Mouse (Mus musculus) heart, embryonic 14.5 days (tissue): Measurements from ENCODE around the gene Lmf2. TPM values are rescaled to one million over a fixed set of nuclear protein-coding genes. Genes with fewer than 3 reads are reported as not detected.
A peak's percentile ranks its signal among the peaks of the same experiment; 100 is the strongest.

Source experiments
- ATAC-seq: fragments of 200-750 bp; cut with Nextera tagmentation; 2 replicates; pipeline ENCODE4 v1.8.0; 2017; ENCODE audit warnings: low read depth, moderate TSS enrichment; ENCODE audit not compliant: insufficient number of reproducible peaks, insufficient read depth, low FRiP score
- H3K27ac ChIP-seq, 2 experiments: fragments of 200-500 bp in 1 of 2; fragments of 300-500 bp in 1 of 2; sonication (generic) in 1 of 2; replicated peaks in 1 of 2; 2 replicates each; pipeline ENCODE4 v1.5.1; 2012 to 2014; ENCODE audit warnings: low read depth in 2 of 2, low read length in 2 of 2, control low read depth in 1 of 2, mild to moderate bottlenecking in 1 of 2, mixed read lengths in 1 of 2; ENCODE audit not compliant: control insufficient read depth in 1 of 2, insufficient read depth in 1 of 2
- H3K27me3 ChIP-seq: fragments of 300-500 bp; sonication (generic); 2 replicates; pipeline ENCODE4 v1.6.1; 2014; ENCODE audit warnings: mild to moderate bottlenecking, low read length, control low read depth; ENCODE audit not compliant: control insufficient read depth, insufficient read depth
- H3K36me3 ChIP-seq: fragments of 300-500 bp; sonication (generic); 2 replicates; pipeline ENCODE4 v1.6.1; 2014; ENCODE audit warnings: mild to moderate bottlenecking, control low read depth, low read length, mixed read lengths; ENCODE audit not compliant: control insufficient read depth, insufficient read depth
- H3K4me1 ChIP-seq, 2 experiments: fragments of 200-500 bp in 1 of 2; fragments of 300-500 bp in 1 of 2; sonication (generic) in 1 of 2; 2 replicates each; pipeline ENCODE4 v1.6.1; 2012 to 2014; ENCODE audit warnings: low read length in 2 of 2, control low read depth in 1 of 2, mixed read lengths in 1 of 2; ENCODE audit not compliant: control insufficient read depth in 2 of 2, insufficient read depth in 2 of 2
- H3K4me2 ChIP-seq: fragments of 300-500 bp; sonication (generic); 2 replicates; pipeline ENCODE4 v1.6.1; 2014; ENCODE audit warnings: mild to moderate bottlenecking, low read length
- H3K4me3 ChIP-seq, 2 experiments: fragments of 200-500 bp in 1 of 2; fragments of 300-500 bp in 1 of 2; sonication (generic) in 1 of 2; 2 replicates each; pipeline ENCODE4 v1.5.1; 2012 to 2014; ENCODE audit warnings: low read length in 2 of 2, mild to moderate bottlenecking in 2 of 2, control low read depth in 1 of 2, low read depth in 1 of 2, moderate library complexity in 1 of 2; ENCODE audit not compliant: control insufficient read depth in 1 of 2, insufficient read depth in 1 of 2
- H3K9ac ChIP-seq: fragments of 300-500 bp; sonication (generic); 2 replicates; pipeline ENCODE4 v1.6.1; 2014; ENCODE audit warnings: mild to moderate bottlenecking, low read length
- H3K9me3 ChIP-seq: fragments of 300-500 bp; sonication (generic); 2 replicates; pipeline ENCODE4 v1.6.1; 2016; ENCODE audit warnings: low read length, control low read depth; ENCODE audit not compliant: control insufficient read depth
- WGBS: fragments of 180-500 bp; shearing (Covaris S2); extraction: QIAGEN DNeasy Blood & Tissue Kit; methylation state at CpG from one replicate; pipeline ENCODE4 v1.1.7; 2014; 5-methylcytosine and 5-hydroxymethylcytosine counted together
- polyA plus RNA-seq: library from polyadenylated mRNA; unstranded; fragments of >200 nt; fragmentation: Nextera tagmentation; extraction: Ambion mirVana; gene quantifications from 2 replicates; pipeline ENCODE4 v1.2.1, GENCODE M21; 2014

The Lmf2 gene
- polyA plus RNA-seq, 1 experiment from 2014 or later = 36.2 TPM

DNA sequence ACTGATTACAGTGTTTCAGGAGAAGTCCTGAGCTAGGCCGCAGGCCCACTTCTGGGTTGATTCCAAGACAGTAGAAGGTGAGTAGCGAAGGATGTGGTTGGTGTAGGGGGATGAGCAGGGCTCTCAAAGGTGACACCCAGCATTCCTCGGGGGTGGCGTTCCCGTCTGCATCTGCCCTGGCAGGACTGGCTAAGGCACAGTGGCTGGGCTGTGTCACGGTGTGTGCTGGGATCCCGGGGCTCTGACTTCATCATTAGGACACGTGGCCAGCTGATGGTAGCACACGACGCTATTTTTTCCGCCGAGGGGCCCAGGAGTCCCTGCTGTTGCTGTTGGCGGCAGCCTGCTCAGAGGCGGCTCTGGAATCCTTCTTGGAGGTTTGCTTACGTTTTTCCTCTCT lies 4.2 kb downstream of the Lmf2 start:
- Histone ChIP-seq H3K4me3 (no peak overlapping the region), H3K4me2 (no peak overlapping the region), H3K36me3 (peaks cover 49% of the 10 kb centered on the region), H3K27me3 (no peaks in the 10 kb centered on the region), H3K9ac (no peak overlapping the region), H3K4me1 (peaks cover 7 to 14% of the 10 kb centered on the region in 2 experiments), H3K27ac (peak overlapping the region in 1 of 2 experiments; percentile 30; a peak in 1 of 4 replicates), H3K9me3 (no peaks in the 10 kb centered on the region)
- WGBS = 71% methylated on average over 15 of the region's 15 CpGs
- no peak for ATAC-seq

GRCm38 (mm10) chr15:89350447-89350846 lies 5.0 kb downstream of the Lmf2 start:
- Histone ChIP-seq H3K27me3 (no peaks in the 10 kb centered on the region), H3K36me3 (peaks cover 49% of the 10 kb centered on the region), H3K27ac (peak overlapping the region in 1 of 2 experiments; percentile 30; a peak in 2 of 4 replicates), H3K4me2 (no peak overlapping the region), H3K9ac (no peak overlapping the region), H3K4me3 (no peak overlapping the region), H3K9me3 (no peaks in the 10 kb centered on the region), H3K4me1 (peaks cover 7 to 14% of the 10 kb centered on the region in 2 experiments)
- WGBS = 74% methylated on average over 5 of the region's 5 CpGs
- no peak for ATAC-seq

GRCm38 (mm10) chr15:89343325-89343724 lies 12.1 kb downstream of the Lmf2 start:
- H3K27me3 ChIP-seq = no peaks in the 10 kb centered on the region
- no peak for ATAC-seq
- no peaks in the 10 kb centered on the region for H3K9me3 ChIP-seq
- H3K4me2 ChIP-seq = no peak overlapping the region
- no peaks in the 10 kb centered on the region for H3K4me1 ChIP-seq
- no peaks in the 10 kb centered on the region for H3K36me3 ChIP-seq
- 83% methylated on average over 3 of the region's 3 CpGs for WGBS
- H3K4me3 ChIP-seq = no peak overlapping the region
- no peak overlapping the region for H3K9ac ChIP-seq
- H3K27ac ChIP-seq = no peak overlapping the region

DNA sequence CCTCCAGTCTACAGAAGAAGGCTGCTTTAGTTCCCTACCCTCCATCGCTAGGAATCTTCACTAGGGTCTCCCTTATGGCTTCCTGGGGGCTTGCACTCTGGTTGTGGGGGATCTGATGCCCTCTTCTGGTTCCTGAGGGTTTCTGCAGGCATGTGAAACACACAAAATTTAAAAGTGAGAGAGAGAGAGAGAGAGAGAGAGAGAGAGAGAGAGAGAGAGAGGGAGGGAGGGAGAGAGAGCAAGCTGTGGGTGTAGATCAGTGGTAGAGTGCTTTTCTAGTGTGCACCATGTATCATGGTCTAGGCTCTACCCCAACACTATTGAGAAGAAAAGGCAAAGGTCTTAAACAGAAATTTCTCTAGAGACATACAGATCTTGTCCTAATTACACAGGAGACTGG lies 13.8 kb downstream of the Lmf2 start:
- Histone ChIP-seq H3K36me3 (no peaks in the 10 kb centered on the region), H3K4me1 (no peaks in the 10 kb centered on the region), H3K9ac (no peak overlapping the region), H3K27me3 (no peaks in the 10 kb centered on the region), H3K4me3 (no peak overlapping the region), H3K4me2 (no peak overlapping the region), H3K9me3 (no peaks in the 10 kb centered on the region), H3K27ac (no peak overlapping the region)
- WGBS = 47% methylated on average over 1 of the region's 1 CpGs
- no peak for ATAC-seq

DNA sequence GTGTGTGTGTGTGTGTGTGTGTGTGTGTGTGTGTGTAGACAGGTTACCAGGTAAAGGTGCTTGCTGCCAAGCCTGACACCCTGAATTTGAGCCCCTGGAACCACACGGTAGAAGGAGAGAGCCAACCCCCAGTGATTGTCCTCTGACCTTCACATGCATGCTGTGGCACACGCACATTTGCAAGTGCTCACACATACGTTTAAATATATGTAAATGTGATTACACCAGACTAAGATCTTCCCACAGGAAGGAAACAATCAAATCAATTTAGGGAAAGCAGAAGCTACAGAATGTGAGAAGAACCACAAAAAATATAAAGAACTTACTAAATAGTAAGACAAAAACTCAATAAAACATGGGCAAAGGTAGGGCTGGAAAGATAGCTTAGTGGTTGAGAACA lies 15.3 kb downstream of the Lmf2 start:
- Histone ChIP-seq H3K4me2 (no peak overlapping the region), H3K36me3 (no peaks in the 10 kb centered on the region), H3K4me3 (no peak overlapping the region), H3K9ac (no peak overlapping the region), H3K4me1 (no peaks in the 10 kb centered on the region), H3K9me3 (no peaks in the 10 kb centered on the region), H3K27me3 (no peaks in the 10 kb centered on the region), H3K27ac (no peak overlapping the region)
- 77% methylated on average over 3 of the region's 3 CpGs for WGBS
- no peak for ATAC-seq

DNA sequence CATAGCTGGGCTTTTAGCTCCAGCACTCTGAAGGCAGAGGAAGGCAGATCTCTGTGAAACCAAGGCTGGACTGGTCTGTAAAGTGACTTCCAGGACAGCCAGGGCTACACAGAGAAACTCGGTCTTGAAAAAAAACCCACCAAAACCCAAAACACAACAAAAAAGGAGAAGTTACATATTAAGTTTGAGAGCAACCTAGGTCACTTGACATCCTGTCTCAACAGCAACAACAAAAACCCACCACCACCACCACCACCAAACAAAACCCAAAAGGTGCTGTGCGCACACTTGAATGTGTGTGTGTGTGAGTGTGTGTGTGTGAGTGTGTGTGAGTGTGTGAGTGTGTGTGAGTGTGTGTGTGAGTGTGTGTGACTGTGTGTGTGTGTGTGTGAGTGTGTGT lies 15.8 kb downstream of the Lmf2 start:
- no peaks in the 10 kb centered on the region for H3K4me1 ChIP-seq
- H3K27me3 ChIP-seq = no peaks in the 10 kb centered on the region
- H3K9me3 ChIP-seq = no peaks in the 10 kb centered on the region
- no peak overlapping the region for H3K4me3 ChIP-seq
- ATAC-seq = no peak
- 96% methylated on average over 2 of the region's 2 CpGs for WGBS
- no peak overlapping the region for H3K27ac ChIP-seq
- H3K36me3 ChIP-seq = no peaks in the 10 kb centered on the region
- no peak overlapping the region for H3K9ac ChIP-seq
- H3K4me2 ChIP-seq = no peak overlapping the region

GRCm38 (mm10) chr15:89336422-89336821 lies 19.0 kb downstream of the Lmf2 start:
- Histone ChIP-seq H3K4me3 (no peak overlapping the region), H3K4me1 (no peaks in the 10 kb centered on the region), H3K4me2 (no peak overlapping the region), H3K27ac (no peak overlapping the region), H3K27me3 (no peaks in the 10 kb centered on the region), H3K9me3 (no peaks in the 10 kb centered on the region), H3K36me3 (no peaks in the 10 kb centered on the region), H3K9ac (no peak overlapping the region)
- no peak for ATAC-seq
- 77% methylated on average over 14 of the region's 14 CpGs for WGBS

GRCm38 (mm10) chr15:89334774-89335537 lies 20.5 kb downstream of the Lmf2 start:
- ATAC-seq = no peak
- Histone ChIP-seq H3K9me3 (no peaks in the 10 kb centered on the region), H3K36me3 (no peaks in the 10 kb centered on the region), H3K4me1 (no peaks in the 10 kb centered on the region), H3K4me2 (no peak overlapping the region), H3K4me3 (no peak overlapping the region), H3K27me3 (no peaks in the 10 kb centered on the region), H3K27ac (no peak overlapping the region), H3K9ac (no peak overlapping the region)
- WGBS = 78% methylated on average over 17 of the region's 17 CpGs
